ENCODE assay signal across 21 mouse cellular contexts in the genomic region with DNA sequence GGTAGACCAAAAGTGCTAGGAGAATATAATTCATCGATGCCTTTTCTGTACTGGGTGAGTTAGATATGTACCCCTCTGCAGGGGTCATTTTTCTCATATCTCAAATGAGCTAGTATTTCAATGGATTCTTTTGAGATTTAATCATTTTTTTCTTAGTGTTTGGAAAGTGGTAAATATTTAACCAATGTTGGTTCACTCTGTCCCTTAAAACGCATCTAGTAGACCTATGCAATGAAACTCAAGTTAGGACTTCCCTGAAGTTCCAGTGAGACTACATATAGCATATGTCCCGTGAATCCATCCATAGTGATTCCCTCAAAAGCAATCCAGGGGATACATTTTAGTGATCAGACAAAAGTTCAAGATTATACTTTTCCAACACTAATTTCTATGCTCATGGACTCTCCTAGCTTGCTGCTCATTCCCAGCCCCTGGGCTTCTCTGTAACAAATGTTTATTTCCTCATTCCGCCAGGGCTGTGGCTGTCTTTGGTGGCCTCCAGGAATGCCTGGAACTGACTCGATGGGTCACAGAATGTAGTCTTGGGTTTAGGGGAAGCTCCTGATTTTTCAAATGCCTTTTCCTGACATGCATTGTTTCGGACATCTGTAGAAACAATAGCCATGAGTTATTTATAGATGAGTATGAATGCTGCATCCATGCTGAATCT.
"Had no signal": no experiment of that assay in that cellular context is flagged by ENCODE, and none has a peak within 500 bp of the region (broad histone marks: within the 10 kb centered on the region; RNA-seq: fewer than 3 reads in every experiment).

No protein-coding gene starts in this region.

- H3K27me3 ChIP-seq: limb, embryonic 13.5 days; liver, embryonic 13.5 days had no signal

- H3K4me1 ChIP-seq: limb, embryonic 10.5 days; limb, embryonic 13.5 days; liver, embryonic 13.5 days; megakaryocyte, embryonic 14.5 days; midbrain, embryonic 10.5 days had no signal

- DNase-seq: kidney, adult 18-20 months; kidney, adult 9 months; kidney, postnatal 14 days; layer of hippocampus, adult 9-11 months; liver; liver, embryonic 13.5 days; lung, adult 2 months; lung, postnatal 36 days; midbrain, embryonic 14.5 days; right cerebral cortex, adult 18-20 months; right cerebral cortex, postnatal 14 days; spleen, adult 18-20 months; thymus, adult 18-20 months; thymus, postnatal 36 days had no signal

- H3K4me2 ChIP-seq: limb, embryonic 13.5 days; liver, embryonic 13.5 days had no signal

- H3K4me3 ChIP-seq: layer of hippocampus, adult 2 months; limb, embryonic 10.5 days; limb, embryonic 13.5 days; liver, embryonic 13.5 days; megakaryocyte, embryonic 14.5 days; midbrain, embryonic 10.5 days had no signal

- H3K36me3 ChIP-seq: limb, embryonic 10.5 days; limb, embryonic 13.5 days; liver, embryonic 13.5 days; midbrain, embryonic 10.5 days had no signal

- H3K9ac ChIP-seq: limb, embryonic 13.5 days; liver, embryonic 13.5 days had no signal

- H3K27ac ChIP-seq: layer of hippocampus, adult 2 months; limb, embryonic 10.5 days; limb, embryonic 13.5 days; liver, embryonic 13.5 days; midbrain, embryonic 10.5 days had no signal

- ATAC-seq: inflammation-experienced regulatory T-cells, adult 6 months; lung, postnatal 0 days had no signal

- H3K9me3 ChIP-seq: limb, embryonic 10.5 days; limb, embryonic 13.5 days; liver, embryonic 13.5 days; megakaryocyte, embryonic 14.5 days; midbrain, embryonic 10.5 days had no signal
